Mouse (Mus musculus) midbrain, embryonic 12.5 days (tissue): ENCODE results near the gene Rpl10a. TPM values are rescaled to one million over a fixed set of nuclear protein-coding genes. Genes with fewer than 3 reads are reported as not detected.

Experiments
- ATAC-seq: fragments of 200-750 bp; cut with Nextera tagmentation; 2 replicates; pipeline ENCODE4 v1.8.0; 2017; ENCODE audit warnings: low read depth, moderate TSS enrichment, moderate library complexity; ENCODE audit not compliant: low FRiP score
- H3K27ac ChIP-seq: fragments of 300-500 bp; sonication (generic); replicated peaks from 2 replicates; pipeline ENCODE4 v1.5.1; 2016; ENCODE audit warnings: mild to moderate bottlenecking
- H3K27me3 ChIP-seq: fragments of 300-500 bp; sonication (generic); 2 replicates; pipeline ENCODE4 v1.6.1; 2016; ENCODE audit warnings: mild to moderate bottlenecking
- H3K36me3 ChIP-seq: fragments of 300-500 bp; sonication (generic); 2 replicates; pipeline ENCODE4 v1.6.1; 2016
- H3K4me1 ChIP-seq: fragments of 300-500 bp; sonication (generic); 2 replicates; pipeline ENCODE4 v1.6.1; 2016
- H3K4me2 ChIP-seq: fragments of 300-500 bp; sonication (generic); replicated peaks from 2 replicates; pipeline ENCODE4 v1.6.1; 2016; ENCODE audit warnings: mild to moderate bottlenecking, moderate library complexity
- H3K4me3 ChIP-seq: fragments of 300-500 bp; sonication (generic); 2 replicates; pipeline ENCODE4 v1.5.1; 2016; ENCODE audit warnings: mild to moderate bottlenecking
- H3K9ac ChIP-seq: fragments of 300-500 bp; sonication (generic); replicated peaks from 2 replicates; pipeline ENCODE4 v1.6.1; 2016; ENCODE audit warnings: mild to moderate bottlenecking, moderate library complexity
- H3K9me3 ChIP-seq: fragments of 300-500 bp; sonication (generic); 2 replicates; pipeline ENCODE4 v1.6.1; 2016; ENCODE audit warnings: mild to moderate bottlenecking
- WGBS: fragments of 180-500 bp; shearing (Covaris S2); methylation state at CpG from one replicate; pipeline ENCODE4 v1.1.7; 2016; 5-methylcytosine and 5-hydroxymethylcytosine counted together
- polyA plus RNA-seq: library from polyadenylated mRNA; unstranded; fragments of >200 nt; fragmentation: Nextera tagmentation; extraction: Ambion mirVana; gene quantifications from 2 replicates; pipeline ENCODE4 v1.2.1, GENCODE M21; 2016

Rpl10a gene
- polyA plus RNA-seq, 1 experiment from 2014 or later = 329 TPM

DNA sequence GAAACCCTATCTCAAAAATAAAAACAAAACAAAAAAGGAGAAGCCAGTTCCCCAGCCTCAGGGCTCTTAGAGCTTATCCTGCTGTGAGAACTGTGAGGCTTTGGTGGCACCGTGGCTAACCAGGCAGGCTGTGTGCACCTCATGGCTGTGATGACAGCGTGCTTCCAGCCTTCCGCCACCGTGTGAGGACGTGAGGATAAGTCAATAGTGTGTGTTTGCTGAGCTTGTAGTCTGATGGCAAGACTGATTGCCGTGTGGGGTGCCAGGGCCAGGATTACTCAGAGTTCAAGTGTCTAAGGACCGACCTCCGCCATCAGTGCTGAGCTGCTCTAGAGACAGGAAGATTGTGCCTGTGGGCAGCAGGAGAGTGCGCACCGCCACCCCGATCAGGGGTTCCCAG, 37.6 kb upstream of the Rpl10a start:
- ATAC-seq = no peak
- peaks cover 25% of the 10 kb centered on the region for H3K4me1 ChIP-seq
- no peaks in the 10 kb centered on the region for H3K27me3 ChIP-seq
- H3K36me3 ChIP-seq = no peaks in the 10 kb centered on the region
- no peak overlapping the region for H3K27ac ChIP-seq
- H3K4me2 ChIP-seq = no peak overlapping the region
- H3K9me3 ChIP-seq = no peaks in the 10 kb centered on the region
- whole genome bisulfite sequencing = 83% methylated on average over 11 of the region's 11 CpGs
- no peak overlapping the region for H3K4me3 ChIP-seq
- H3K9ac ChIP-seq = no peak overlapping the region

- Histone ChIP-seq H3K27ac (no peak overlapping the region), H3K4me1 (peaks cover 20% of the 10 kb centered on the region), H3K9me3 (no peaks in the 10 kb centered on the region), H3K36me3 (no peaks in the 10 kb centered on the region), H3K4me3 (no peak overlapping the region), H3K4me2 (no peak overlapping the region), H3K27me3 (no peaks in the 10 kb centered on the region), H3K9ac (no peak overlapping the region)
- no peak for ATAC-seq
- 89% methylated on average over 7 of the region's 7 CpGs for WGBS
These were observed 36.9 kb upstream of the Rpl10a start for GRCm38 (mm10) chr17:28291346-28291745.

DNA sequence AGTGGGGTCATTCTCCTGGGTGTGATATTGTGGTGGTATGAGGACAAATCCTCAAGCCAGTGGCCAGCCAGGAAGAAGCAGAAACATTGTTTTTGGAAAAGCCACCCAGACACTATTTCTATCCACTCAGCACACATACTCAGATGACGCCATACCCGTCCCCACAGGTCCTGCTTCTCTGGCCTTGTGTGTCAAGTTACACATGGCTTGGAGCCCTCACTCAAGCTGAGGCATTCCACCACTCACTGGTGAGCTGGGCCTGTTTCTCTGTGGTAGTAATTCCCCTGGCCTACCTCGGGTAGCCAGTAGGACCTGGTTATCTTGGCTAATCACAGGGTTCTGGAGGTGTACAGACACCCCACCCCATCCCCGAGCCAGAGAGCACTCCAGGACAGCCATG, 34.6 kb upstream of the Rpl10a start:
- H3K4me2 ChIP-seq = no peak overlapping the region
- peaks cover 10% of the 10 kb centered on the region; the same call in 1 of the 2 replicates for H3K4me1 ChIP-seq
- ATAC-seq = no peak
- no peak overlapping the region for H3K27ac ChIP-seq
- 0 out of 2 replicates have a peak, but pooled peaks cover 4% of the 10 kb centered on the region for H3K36me3 ChIP-seq
- H3K4me3 ChIP-seq = no peak overlapping the region
- H3K27me3 ChIP-seq = no peaks in the 10 kb centered on the region
- WGBS = 77% methylated on average over 4 of the region's 4 CpGs
- no peak overlapping the region for H3K9ac ChIP-seq
- H3K9me3 ChIP-seq = no peaks in the 10 kb centered on the region

GRCm38 (mm10) chr17:28294449-28295333, 33.6 kb upstream of the Rpl10a start:
- Histone ChIP-seq H3K36me3 (0 out of 2 replicates have a peak, but pooled peaks cover 9% of the 10 kb centered on the region), H3K4me3 (no peak overlapping the region), H3K27me3 (no peaks in the 10 kb centered on the region), H3K4me1 (peaks cover 10% of the 10 kb centered on the region; the same call in 1 of the 2 replicates), H3K4me2 (no peak overlapping the region), H3K9me3 (no peaks in the 10 kb centered on the region), H3K9ac (no peak overlapping the region), H3K27ac (peak overlapping the region; percentile 31; the same call in 1 of the 2 replicates)
- no peak; the same call in 1 of the 2 replicates for ATAC-seq
- 66% methylated on average over 17 of the region's 17 CpGs for WGBS

DNA sequence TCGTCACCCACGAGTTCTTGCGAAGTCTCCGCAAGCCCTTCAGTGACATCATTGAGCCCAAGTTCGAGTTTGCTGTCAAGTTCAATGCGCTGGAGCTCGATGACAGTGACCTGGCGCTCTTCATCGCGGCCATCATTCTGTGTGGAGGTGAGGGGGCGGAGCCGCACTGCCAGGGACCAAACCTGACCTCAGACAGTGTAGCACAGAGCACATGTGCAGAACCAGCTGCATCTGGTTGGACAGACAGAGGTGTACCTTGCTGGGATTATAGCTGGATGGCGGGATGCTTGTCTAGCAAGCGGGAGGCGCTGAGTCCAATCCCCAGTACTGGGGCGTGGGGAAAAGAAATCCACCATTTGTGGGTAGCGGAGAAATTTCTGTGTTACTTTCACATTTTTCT, 29.4 kb upstream of the Rpl10a start:
- no peak for ATAC-seq
- WGBS = 96% methylated on average over 17 of the region's 17 CpGs
- no peak overlapping the region for H3K27ac ChIP-seq
- H3K27me3 ChIP-seq = 0 out of 2 replicates have a peak, but pooled peaks cover 4% of the 10 kb centered on the region
- H3K4me2 ChIP-seq = no peak overlapping the region
- no peak overlapping the region for H3K9ac ChIP-seq
- H3K4me3 ChIP-seq = no peak overlapping the region
- no peaks in the 10 kb centered on the region for H3K9me3 ChIP-seq
- peaks cover 15% of the 10 kb centered on the region; the same call in 1 of the 2 replicates for H3K4me1 ChIP-seq
- H3K36me3 ChIP-seq = 0 out of 2 replicates have a peak, but pooled peaks cover 9% of the 10 kb centered on the region

GRCm38 (mm10) chr17:28299669-28300320, 28.5 kb upstream of the Rpl10a start:
- Histone ChIP-seq H3K36me3 (0 out of 2 replicates have a peak, but pooled peaks cover 9% of the 10 kb centered on the region), H3K9me3 (no peaks in the 10 kb centered on the region), H3K4me3 (no peak overlapping the region), H3K4me2 (no peak overlapping the region), H3K27me3 (0 out of 2 replicates have a peak, but pooled peaks cover 4% of the 10 kb centered on the region), H3K27ac (no peak overlapping the region), H3K4me1 (peaks cover 11% of the 10 kb centered on the region; the same call in 1 of the 2 replicates), H3K9ac (peak overlapping the region; percentile 24; the same call in 1 of the 2 replicates)
- ATAC-seq = no peak
- 56% methylated on average over 11 of the region's 11 CpGs for WGBS

- H3K4me1 ChIP-seq = peaks cover 6% of the 10 kb centered on the region; the same call in 1 of the 2 replicates
- H3K4me3 ChIP-seq = no peak overlapping the region
- H3K36me3 ChIP-seq = 0 out of 2 replicates have a peak, but pooled peaks cover 9% of the 10 kb centered on the region
- no peak overlapping the region for H3K27ac ChIP-seq
- 0 out of 2 replicates have a peak, but pooled peaks cover 4% of the 10 kb centered on the region for H3K27me3 ChIP-seq
- H3K9ac ChIP-seq = peak overlapping the region; percentile 24; the same call in 1 of the 2 replicates
- no peak overlapping the region for H3K4me2 ChIP-seq
- WGBS = 30% methylated on average over 9 of the region's 9 CpGs
- H3K9me3 ChIP-seq = no peaks in the 10 kb centered on the region
- no peak for ATAC-seq
These were observed 27.9 kb upstream of the Rpl10a start for GRCm38 (mm10) chr17:28300323-28300722.

DNA sequence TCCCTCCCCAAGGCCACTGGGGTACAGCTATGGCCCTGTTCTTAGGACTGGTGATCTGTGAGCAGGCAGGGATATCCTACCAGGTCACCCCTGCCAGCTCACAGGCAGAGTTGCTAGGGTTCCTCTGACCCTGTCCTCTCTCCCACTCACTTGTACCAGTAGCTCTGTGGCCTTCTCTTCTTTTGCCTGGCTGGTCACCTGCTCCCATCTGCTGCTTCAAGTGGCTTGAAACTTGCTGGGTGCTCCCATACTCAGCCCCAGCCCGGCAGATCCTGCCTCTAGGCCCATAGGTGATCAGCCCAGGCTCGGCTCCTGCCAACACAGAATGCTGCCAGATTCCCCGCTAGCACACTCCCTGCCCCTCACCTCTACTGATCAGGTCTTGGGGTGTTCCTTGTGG, 27.4 kb upstream of the Rpl10a start:
- Histone ChIP-seq H3K4me1 (peaks cover 5% of the 10 kb centered on the region; the same call in 1 of the 2 replicates), H3K9me3 (no peaks in the 10 kb centered on the region), H3K4me2 (no peak overlapping the region), H3K9ac (no peak overlapping the region), H3K27ac (no peak overlapping the region), H3K4me3 (no peak overlapping the region), H3K36me3 (0 out of 2 replicates have a peak, but pooled peaks cover 9% of the 10 kb centered on the region), H3K27me3 (0 out of 2 replicates have a peak, but pooled peaks cover 4% of the 10 kb centered on the region)
- WGBS = 56% methylated on average over 3 of the region's 3 CpGs
- ATAC-seq = no peak

DNA sequence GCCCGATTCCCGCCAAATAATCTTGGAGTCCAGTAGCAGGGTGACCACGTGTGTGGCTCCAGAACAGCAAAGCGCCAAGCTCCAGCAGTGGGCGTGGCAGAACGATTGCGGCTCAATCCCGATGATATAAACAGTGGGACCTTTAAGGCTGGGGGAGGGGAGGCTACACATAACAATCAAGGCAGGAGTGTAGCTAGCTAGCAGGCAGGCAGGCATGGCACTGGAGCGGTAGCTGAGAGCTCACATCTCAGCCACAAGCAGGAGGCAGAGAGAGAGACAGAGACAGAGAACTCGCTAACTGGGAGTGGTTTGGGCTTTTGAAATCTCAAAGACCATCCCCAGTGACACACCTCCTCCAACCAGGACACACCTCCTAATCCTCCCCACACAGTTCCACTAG, 23.1 kb upstream of the Rpl10a start:
- no peak overlapping the region for H3K4me3 ChIP-seq

GRCm38 (mm10) chr17:28308297-28309195, 19.7 kb upstream of the Rpl10a start:
- H3K36me3 ChIP-seq = no peaks in the 10 kb centered on the region
- ATAC-seq = no peak
- H3K4me3 ChIP-seq = no peak overlapping the region
- H3K4me2 ChIP-seq = no peak overlapping the region
- H3K27ac ChIP-seq = no peak overlapping the region
- no peak overlapping the region for H3K9ac ChIP-seq
- H3K4me1 ChIP-seq = peaks cover 3% of the 10 kb centered on the region
- WGBS = 23% methylated on average over 18 of the region's 18 CpGs
- no peaks in the 10 kb centered on the region for H3K9me3 ChIP-seq
- H3K27me3 ChIP-seq = peaks cover 4% of the 10 kb centered on the region; the same call in 1 of the 2 replicates

More for the DNA sequence above, 23.1 kb upstream of the Rpl10a start:
- no peaks in the 10 kb centered on the region for H3K36me3 ChIP-seq
- H3K9me3 ChIP-seq = no peaks in the 10 kb centered on the region
- H3K27ac ChIP-seq = no peak overlapping the region
- no peak for ATAC-seq
- H3K27me3 ChIP-seq = peaks cover 7% of the 10 kb centered on the region; the same call in 1 of the 2 replicates
- 56% methylated on average over 10 of the region's 10 CpGs for WGBS
- H3K4me2 ChIP-seq = no peak overlapping the region
- no peak overlapping the region for H3K9ac ChIP-seq
- peaks cover 3% of the 10 kb centered on the region; the same call in 1 of the 2 replicates for H3K4me1 ChIP-seq

- Histone ChIP-seq H3K27me3 (peaks cover 3% of the 10 kb centered on the region; the same call in 1 of the 2 replicates), H3K4me3 (no peak overlapping the region), H3K9me3 (no peaks in the 10 kb centered on the region), H3K27ac (no peak overlapping the region), H3K4me1 (peaks cover 19% of the 10 kb centered on the region), H3K36me3 (peaks cover 3% of the 10 kb centered on the region; the same call in 1 of the 2 replicates), H3K9ac (no peak overlapping the region), H3K4me2 (no peak overlapping the region)
- WGBS = 80% methylated on average over 3 of the region's 3 CpGs
- ATAC-seq = no peak
These were observed 17.4 kb upstream of the Rpl10a start for GRCm38 (mm10) chr17:28310831-28311230.
